8 mouse cellular contexts compared by ENCODE assay signal in the genomic region with DNA sequence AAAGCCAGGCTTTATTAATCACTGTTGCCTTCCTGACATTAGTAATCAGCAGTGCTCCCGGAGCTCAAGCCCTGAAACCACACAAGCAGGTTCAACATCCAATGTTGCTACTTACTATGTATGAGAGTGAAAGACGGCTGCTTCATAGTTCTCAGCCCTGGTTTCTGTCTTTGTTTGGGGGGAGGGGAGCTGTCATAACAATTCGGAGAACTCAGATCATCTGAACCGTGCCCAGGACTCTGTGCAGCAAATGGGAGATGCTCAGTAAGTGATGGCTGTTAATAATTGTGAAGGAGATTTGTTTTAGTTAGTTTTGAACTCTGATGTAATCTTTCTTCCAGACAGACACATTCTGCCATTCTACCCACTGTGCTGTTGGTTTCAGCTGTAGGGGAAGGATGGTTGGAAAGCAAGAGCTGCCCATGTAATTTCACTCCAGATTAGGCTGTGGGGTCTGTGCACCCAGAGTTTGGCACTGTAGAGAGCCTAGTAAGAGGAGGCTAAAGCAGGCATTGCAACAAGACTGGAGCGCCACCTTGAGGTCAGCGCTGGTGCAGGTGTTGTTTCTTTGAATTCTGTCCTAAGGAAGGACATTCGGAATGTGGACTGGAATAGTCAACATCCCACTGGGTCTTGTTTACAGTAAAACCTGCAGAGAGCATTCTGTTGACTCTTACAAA. TPM values are rescaled to one million over a fixed set of nuclear protein-coding genes. Genes with fewer than 3 reads are reported as not detected.
A peak's percentile ranks its signal among the peaks of the same experiment; 100 is the strongest.
DNase-seq lines count a peak whose midpoint lies in the region; ATAC-seq and TF ChIP-seq lines count a peak whose summit lies in the region.

No protein-coding gene starts in this region.

- H3K36me3 ChIP-seq in midbrain, embryonic 10.5 days = no peaks in the 10 kb centered on the region
- no peaks in the 10 kb centered on the region for H3K36me3 ChIP-seq in midbrain, embryonic 16.5 days (ENCODE audit: control insufficient read depth, insufficient read depth, low read length)
- no peaks in the 10 kb centered on the region for H3K36me3 ChIP-seq in kidney, embryonic 15.5 days
- no peaks in the 10 kb centered on the region for H3K36me3 ChIP-seq in liver, adult 2 months (ENCODE audit: control insufficient read depth, insufficient read depth, low read length)

- peak; percentile 76 for DNase-seq in midbrain, embryonic 10.5 days (ENCODE audit: low spot score)
- DNase-seq in cerebellum, postnatal 4 days (ENCODE audit: low spot score in 2 of 2) = peak; percentile 67 to 79
- peak; percentile 45 to 68 for DNase-seq in gastrocnemius, postnatal 4 days (ENCODE audit: low spot score in 2 of 2)
- peak; percentile 67 for DNase-seq in liver, adult 2 months (ENCODE audit: extremely low read depth, low read depth, low spot score)
- DNase-seq in testis, postnatal 14 days (ENCODE audit: low spot score) = peak; percentile 51

- peak; percentile 92 for TF ChIP-seq CTCF in liver, adult 2 months (IDR thresholded peaks at IDR 0.05; ENCODE audit: low read depth, low read length)
- TF ChIP-seq CTCF in olfactory bulb, adult 2 months (IDR thresholded peaks at IDR 0.05; ENCODE audit: insufficient read depth, low read depth, low read length) = peak; percentile 71

- H3K27me3 ChIP-seq in midbrain, embryonic 10.5 days (ENCODE audit: low read depth, poor library complexity, severe bottlenecking) = peaks cover 18% of the 10 kb centered on the region; the same call in 1 of the 2 replicates
- 0 out of 2 replicates have a peak, but pooled peaks cover 5% of the 10 kb centered on the region for H3K27me3 ChIP-seq in midbrain, embryonic 16.5 days (ENCODE audit: control insufficient read depth, insufficient read depth, low read depth, low read length)
- H3K27me3 ChIP-seq in kidney, embryonic 15.5 days = peaks cover 11% of the 10 kb centered on the region
- H3K27me3 ChIP-seq in liver, adult 2 months (ENCODE audit: control insufficient read depth, insufficient read depth, low read length) = no peaks in the 10 kb centered on the region

- no peak overlapping the region for H3K4me2 ChIP-seq in midbrain, embryonic 16.5 days (ENCODE audit: low read length)
- no peak overlapping the region; the same call in 1 of the 2 replicates for H3K4me2 ChIP-seq in kidney, embryonic 15.5 days

- TF ChIP-seq POLR2A in liver, adult 2 months (IDR thresholded peaks at IDR 0.05; ENCODE audit: extremely low read depth, insufficient read depth, low read length) = no peak
- no peak for TF ChIP-seq POLR2A in olfactory bulb, adult 2 months (IDR thresholded peaks at IDR 0.05; ENCODE audit: insufficient read depth, low read depth, low read length)

- no peak overlapping the region for H3K27ac ChIP-seq in midbrain, embryonic 10.5 days (replicated peaks)
- H3K27ac ChIP-seq in midbrain, embryonic 16.5 days (ENCODE audit: low read length) = no peak overlapping the region
- no peak overlapping the region for H3K27ac ChIP-seq in kidney, embryonic 15.5 days
- no peak overlapping the region for H3K27ac ChIP-seq in liver, adult 2 months (replicated peaks; ENCODE audit: insufficient read depth, low read depth, low read length)
- no peak overlapping the region for H3K27ac ChIP-seq in olfactory bulb, adult 2 months (ENCODE audit: insufficient read depth, low read depth, low read length)

- no peaks in the 10 kb centered on the region for H3K79me2 ChIP-seq in liver, adult 2 months (ENCODE audit: control insufficient read depth, insufficient read depth, low read length)

- no peak overlapping the region for H3K4me3 ChIP-seq in midbrain, embryonic 10.5 days
- no peak overlapping the region for H3K4me3 ChIP-seq in midbrain, embryonic 16.5 days (ENCODE audit: low read depth, low read length)
- H3K4me3 ChIP-seq in kidney, embryonic 15.5 days (replicated peaks) = no peak overlapping the region
- H3K4me3 ChIP-seq in liver, adult 2 months (ENCODE audit: insufficient read depth, low read depth, low read length) = no peak overlapping the region
- H3K4me3 ChIP-seq in olfactory bulb, adult 2 months (ENCODE audit: insufficient read depth, low read depth, low read length) = no peak overlapping the region

- no peaks in the 10 kb centered on the region for H3K4me1 ChIP-seq in midbrain, embryonic 10.5 days
- peaks cover 2% of the 10 kb centered on the region; the same call in 1 of the 2 replicates for H3K4me1 ChIP-seq in midbrain, embryonic 16.5 days (ENCODE audit: control insufficient read depth, insufficient read depth, low read length)
- peaks cover 9% of the 10 kb centered on the region for H3K4me1 ChIP-seq in kidney, embryonic 15.5 days
- peaks cover 5% of the 10 kb centered on the region; the same call in 1 of the 2 replicates for H3K4me1 ChIP-seq in liver, adult 2 months (ENCODE audit: control insufficient read depth, insufficient read depth, low read length)
- no peaks in the 10 kb centered on the region for H3K4me1 ChIP-seq in olfactory bulb, adult 2 months (ENCODE audit: control insufficient read depth, insufficient read depth, low read length)

- no peaks in the 10 kb centered on the region for H3K9me3 ChIP-seq in midbrain, embryonic 10.5 days (replicated peaks)
- no peaks in the 10 kb centered on the region for H3K9me3 ChIP-seq in midbrain, embryonic 16.5 days (replicated peaks; ENCODE audit: control insufficient read depth, low read length, poor library complexity, severe bottlenecking)
- H3K9me3 ChIP-seq in kidney, embryonic 15.5 days (replicated peaks) = no peaks in the 10 kb centered on the region

- 31% methylated on average over 7 of the region's 7 CpGs for WGBS in midbrain, embryonic 10.5 days
- WGBS in midbrain, embryonic 16.5 days = 20% methylated on average over 7 of the region's 7 CpGs
- WGBS in kidney, embryonic 15.5 days = 16% methylated on average over 7 of the region's 7 CpGs
- WGBS in liver, adult 2 months = 5% methylated on average over 7 of the region's 7 CpGs
- WGBS in olfactory bulb, adult 2 months = 25% methylated on average over 7 of the region's 7 CpGs

- ATAC-seq in midbrain, embryonic 16.5 days = no peak
- ATAC-seq in kidney, embryonic 15.5 days (replicated peaks; ENCODE audit: low FRiP score) = 0 out of 2 replicates have a peak, but pooled peaks have one; percentile 52

- no peak overlapping the region for H3K9ac ChIP-seq in midbrain, embryonic 16.5 days (ENCODE audit: low read depth, low read length)
- no peak overlapping the region for H3K9ac ChIP-seq in kidney, embryonic 15.5 days
- no peak overlapping the region for H3K9ac ChIP-seq in liver, adult 2 months (ENCODE audit: low read depth, low read length)

RNA-seq across cellular contexts. Expression of gene Ddx52, which starts 5.7 kb away (rescaled TPM):
- 45.8 and 46.1 TPM in 2 replicates for polyA plus RNA-seq in midbrain, embryonic 10.5 days (2016; fragmentation: Nextera tagmentation; extraction: Ambion mirVana)
- 20.3 and 21.4 TPM in 2 replicates for polyA plus RNA-seq in midbrain, embryonic 16.5 days (2015; fragmentation: Nextera tagmentation; extraction: Ambion mirVana)
- 10 to 100 TPM; 13.3 to 15.3 TPM for total RNA-seq in gastrocnemius, postnatal 4 days (2021)
- 40.3 and 42.6 TPM in 2 replicates for polyA plus RNA-seq in kidney, embryonic 15.5 days (2015; fragmentation: Nextera tagmentation; extraction: Ambion mirVana)
- 10.4 and 12.0 TPM in 2 replicates for total RNA-seq in liver, adult 2 months (2014; rRNA removed)
- polyA plus RNA-seq in liver, adult 2 months (2012; rRNA removed) = 2.5 and 2.7 TPM in 2 replicates
- polyA plus RNA-seq in olfactory bulb, adult 2 months (2012; ENCODE audit: insufficient read depth, insufficient read length, low replicate concordance, missing spikeins) = not detected in 2 replicates

RNA-seq across cellular contexts. Expression of gene Synrg, which starts 28.1 kb away (rescaled TPM):
- polyA plus RNA-seq in midbrain, embryonic 10.5 days (2016; fragmentation: Nextera tagmentation; extraction: Ambion mirVana) = 11.0 and 15.3 TPM in 2 replicates
- 26.4 and 31.4 TPM in 2 replicates for polyA plus RNA-seq in midbrain, embryonic 16.5 days (2015; fragmentation: Nextera tagmentation; extraction: Ambion mirVana)
- 10 to 100 TPM; 40.7 to 46.2 TPM for total RNA-seq in gastrocnemius, postnatal 4 days (2021)
- 10.1 and 10.5 TPM in 2 replicates for polyA plus RNA-seq in kidney, embryonic 15.5 days (2015; fragmentation: Nextera tagmentation; extraction: Ambion mirVana)
- total RNA-seq in liver, adult 2 months (2014; rRNA removed) = 6.5 and 7.7 TPM in 2 replicates
- polyA plus RNA-seq in liver, adult 2 months (2012; rRNA removed) = 6.8 and 9.1 TPM in 2 replicates
- not detected in 2 replicates for polyA plus RNA-seq in olfactory bulb, adult 2 months (2012; ENCODE audit: insufficient read depth, insufficient read length, low replicate concordance, missing spikeins)
